Mouse (Mus musculus) urinary bladder, postnatal 36 days (tissue): Measurements from ENCODE around the gene Slc23a2.

Source experiments
- DNase-seq, 2 experiments: peaks; one replicate each; pipeline ENCODE4 v3.0.0; 2022; ENCODE audit warnings: low spot score in 2 of 2, mixed read lengths in 1 of 2

Slc23a2 gene

GRCm38 (mm10) chr2:132102505-132103130 lies 42.3 kb downstream of the Slc23a2 start:
- DNase-seq: no peak

- DNase-seq: no peak
These were observed 45.8 kb downstream of the Slc23a2 start for GRCm38 (mm10) chr2:132098942-132099672.

- no peak for DNase-seq
These were observed 46.5 kb downstream of the Slc23a2 start for GRCm38 (mm10) chr2:132098365-132098764.

GRCm38 (mm10) chr2:132096582-132096981 lies 48.3 kb downstream of the Slc23a2 start:
- DNase-seq: no peak

- DNase-seq: no peak
These were observed 49.1 kb downstream of the Slc23a2 start for GRCm38 (mm10) chr2:132095821-132096220.

GRCm38 (mm10) chr2:132094441-132095230 lies 50.3 kb downstream of the Slc23a2 start:
- no peak for DNase-seq

- DNase-seq: no peak
These were observed 51.2 kb downstream of the Slc23a2 start for GRCm38 (mm10) chr2:132093739-132094138.

GRCm38 (mm10) chr2:132093298-132093697 lies 51.6 kb downstream of the Slc23a2 start:
- DNase-seq: no peak

GRCm38 (mm10) chr2:132092722-132093121 lies 52.2 kb downstream of the Slc23a2 start:
- no peak for DNase-seq

GRCm38 (mm10) chr2:132091749-132092148 lies 53.2 kb downstream of the Slc23a2 start:
- DNase-seq: no peak

- DNase-seq: no peak
These were observed 60.1 kb downstream of the Slc23a2 start for GRCm38 (mm10) chr2:132084813-132085212.

- DNase-seq: no peak
These were observed 60.5 kb downstream of the Slc23a2 start for GRCm38 (mm10) chr2:132084396-132084795.

- no peak for DNase-seq
These were observed 65.8 kb downstream of the Slc23a2 start for GRCm38 (mm10) chr2:132079139-132079538.

- DNase-seq: no peak
These were observed 71.9 kb downstream of the Slc23a2 start for GRCm38 (mm10) chr2:132073052-132073451.

GRCm38 (mm10) chr2:132069985-132070735 lies 74.7 kb downstream of the Slc23a2 start:
- DNase-seq: no peak

- peak; percentile 55 to 56 for DNase-seq
These were observed 80.6 kb downstream of the Slc23a2 start for GRCm38 (mm10) chr2:132064185-132064831.

GRCm38 (mm10) chr2:132063776-132064175 lies 81.1 kb downstream of the Slc23a2 start:
- DNase-seq: no peak

- DNase-seq: no peak
These were observed 83.0 kb downstream of the Slc23a2 start for GRCm38 (mm10) chr2:132061884-132062283.

- DNase-seq: no peak
These were observed 85.0 kb downstream of the Slc23a2 start for GRCm38 (mm10) chr2:132059919-132060318.

- no peak for DNase-seq
These were observed 89.6 kb downstream of the Slc23a2 start for GRCm38 (mm10) chr2:132055349-132055753.

- no peak for DNase-seq
These were observed 91.1 kb downstream of the Slc23a2 start for GRCm38 (mm10) chr2:132053824-132054223.
